Mouse (Mus musculus): ENCODE data around the gene Gabbr2. TPM values are rescaled to one million over a fixed set of nuclear protein-coding genes. Genes with fewer than 3 reads are reported as not detected.

The Gabbr2 gene
- polyA plus RNA-seq, 1 experiment from 2014 or later: 0.17 TPM

DNA sequence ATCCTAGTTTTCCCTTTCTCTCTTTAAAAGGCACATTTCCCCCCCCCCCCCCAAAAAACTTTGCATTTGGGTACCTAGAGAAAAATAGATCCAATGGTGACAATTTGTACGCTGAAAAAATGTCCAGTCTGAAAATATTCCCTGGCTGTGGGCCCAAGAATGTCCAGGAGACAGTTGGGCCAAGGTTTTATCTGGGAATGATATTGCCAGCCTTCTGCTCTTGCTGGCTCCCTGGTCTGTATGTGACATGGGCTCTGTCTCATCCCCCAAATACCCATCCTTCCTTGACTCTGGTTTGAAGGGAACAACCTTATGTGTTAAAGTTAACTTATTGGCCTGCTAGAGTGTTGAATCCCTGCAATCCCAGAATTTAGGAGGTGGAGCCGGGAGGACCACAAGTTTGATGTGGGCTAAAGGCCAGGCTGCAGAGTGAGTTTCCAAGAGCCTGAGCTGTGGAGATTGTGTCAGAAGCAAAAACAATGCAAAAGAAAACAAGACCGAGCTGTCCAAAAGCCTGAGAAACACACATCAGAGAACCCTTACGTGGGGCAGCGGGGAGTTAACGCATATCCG, 247.0 kb downstream of the Gabbr2 start:
- H3K9me3 ChIP-seq (ENCODE audit: control insufficient read depth, low read length): no peaks in the 10 kb centered on the region
- H3K4me2 ChIP-seq (ENCODE audit: low read depth, low read length): no peak overlapping the region
- no peaks in the 10 kb centered on the region for H3K27me3 ChIP-seq (replicated peaks; ENCODE audit: control insufficient read depth, insufficient read depth, low read length)
- no peak overlapping the region for H3K4me3 ChIP-seq (ENCODE audit: low read length)
- H3K4me1 ChIP-seq (ENCODE audit: control insufficient read depth, insufficient read depth, low read length): no peaks in the 10 kb centered on the region
- 82% methylated on average over 7 of the region's 7 CpGs for WGBS
- H3K9ac ChIP-seq (ENCODE audit: low read depth, low read length): no peak overlapping the region
- no peak overlapping the region for H3K27ac ChIP-seq (ENCODE audit: low read length)
- no peak for ATAC-seq
- no peaks in the 10 kb centered on the region for H3K36me3 ChIP-seq (ENCODE audit: control insufficient read depth, insufficient read depth, low read length)

DNA sequence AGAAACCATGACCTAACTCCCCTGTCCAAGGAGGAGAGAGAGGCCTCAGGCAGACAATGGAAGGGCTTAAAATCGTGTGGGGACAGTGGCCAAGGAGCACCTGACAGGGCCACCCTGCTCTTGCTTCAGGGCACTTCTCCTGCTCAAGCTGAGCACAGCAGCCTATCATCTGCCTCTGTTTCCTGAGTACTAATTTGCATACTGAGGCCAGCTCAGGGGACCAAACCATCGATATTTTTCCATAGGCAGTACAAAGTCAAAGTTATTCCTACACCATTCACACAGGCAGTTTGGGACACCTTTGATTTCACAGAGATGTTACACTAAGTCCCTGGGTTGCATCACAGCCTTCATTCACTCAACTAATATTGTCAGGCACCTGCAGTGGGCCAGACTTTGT, 249.1 kb downstream of the Gabbr2 start:
- Histone ChIP-seq H3K9me3 (ENCODE audit: control insufficient read depth, low read length) (no peaks in the 10 kb centered on the region), H3K4me3 (ENCODE audit: low read length) (no peak overlapping the region), H3K4me2 (ENCODE audit: low read depth, low read length) (no peak overlapping the region), H3K27ac (ENCODE audit: low read length) (no peak overlapping the region), H3K4me1 (ENCODE audit: control insufficient read depth, insufficient read depth, low read length) (no peaks in the 10 kb centered on the region), H3K9ac (ENCODE audit: low read depth, low read length) (no peak overlapping the region), H3K36me3 (ENCODE audit: control insufficient read depth, insufficient read depth, low read length) (no peaks in the 10 kb centered on the region), H3K27me3 (replicated peaks; ENCODE audit: control insufficient read depth, insufficient read depth, low read length) (no peaks in the 10 kb centered on the region)
- no peak for ATAC-seq
- WGBS: 26% methylated on average over 2 of the region's 2 CpGs

DNA sequence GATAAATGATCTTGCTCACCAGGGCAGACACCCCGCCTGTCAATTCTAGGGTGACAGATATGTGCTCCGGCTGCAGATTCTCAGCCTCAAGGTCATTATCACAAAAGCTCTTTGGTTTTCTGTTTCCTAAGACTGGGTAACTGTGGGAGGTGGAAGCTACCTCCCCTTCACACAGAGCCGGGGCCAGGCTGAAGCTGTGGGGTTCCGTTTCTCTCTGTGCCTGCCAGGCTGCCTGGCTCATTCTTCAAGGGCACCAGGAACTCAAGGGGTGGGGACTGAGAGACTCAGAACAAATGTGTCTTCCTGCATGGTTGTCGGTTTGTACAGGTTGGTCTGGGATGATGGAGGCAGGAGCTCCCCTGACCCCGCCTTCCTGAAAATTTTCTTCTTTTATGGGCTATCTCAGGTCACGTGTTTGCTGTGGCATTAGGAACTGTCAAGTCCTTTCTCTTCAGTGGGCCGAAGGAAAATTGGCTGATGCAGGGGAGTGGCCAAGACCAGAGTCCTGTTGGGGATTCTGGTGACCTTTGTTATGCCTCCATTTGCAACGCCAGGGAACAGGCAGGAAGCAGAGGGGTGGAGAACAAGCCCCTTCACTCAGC, 254.7 kb downstream of the Gabbr2 start:
- H3K36me3 ChIP-seq (ENCODE audit: control insufficient read depth, insufficient read depth, low read length): no peaks in the 10 kb centered on the region
- 37% methylated on average over 9 of the region's 9 CpGs for WGBS
- no peak overlapping the region for H3K4me3 ChIP-seq (ENCODE audit: low read length)
- no peak overlapping the region for H3K27ac ChIP-seq (ENCODE audit: low read length)
- no peak overlapping the region for H3K9ac ChIP-seq (ENCODE audit: low read depth, low read length)
- H3K9me3 ChIP-seq (ENCODE audit: control insufficient read depth, low read length): no peaks in the 10 kb centered on the region
- ATAC-seq: no peak
- H3K27me3 ChIP-seq (replicated peaks; ENCODE audit: control insufficient read depth, insufficient read depth, low read length): no peaks in the 10 kb centered on the region
- no peaks in the 10 kb centered on the region for H3K4me1 ChIP-seq (ENCODE audit: control insufficient read depth, insufficient read depth, low read length)
- H3K4me2 ChIP-seq (ENCODE audit: low read depth, low read length): no peak overlapping the region

DNA sequence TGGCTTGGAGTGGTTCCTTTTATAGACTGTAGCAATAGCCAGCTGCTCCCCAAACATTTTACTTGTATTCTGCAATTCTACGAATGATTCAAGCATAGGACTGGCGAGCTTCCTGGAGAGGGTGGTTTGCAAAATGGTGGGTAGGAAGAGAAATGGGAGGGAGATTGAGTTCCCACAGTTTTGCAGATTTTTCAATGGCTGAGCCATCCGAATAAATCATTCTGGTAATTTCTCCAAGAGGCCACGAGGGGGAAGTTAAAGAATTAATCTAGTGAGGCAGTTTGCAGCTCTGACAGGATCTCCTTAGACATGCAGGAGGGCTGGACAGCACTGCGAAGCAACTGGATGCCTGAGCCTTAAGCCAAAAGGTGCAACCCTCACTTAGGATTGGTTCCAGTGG, 256.8 kb downstream of the Gabbr2 start:
- H3K9ac ChIP-seq (ENCODE audit: low read depth, low read length): no peak overlapping the region
- H3K4me1 ChIP-seq (ENCODE audit: control insufficient read depth, insufficient read depth, low read length): no peaks in the 10 kb centered on the region
- no peak overlapping the region for H3K4me3 ChIP-seq (ENCODE audit: low read length)
- WGBS: 52% methylated on average over 5 of the region's 5 CpGs
- no peak overlapping the region for H3K27ac ChIP-seq (ENCODE audit: low read length)
- H3K27me3 ChIP-seq (replicated peaks; ENCODE audit: control insufficient read depth, insufficient read depth, low read length): no peaks in the 10 kb centered on the region
- H3K9me3 ChIP-seq (ENCODE audit: control insufficient read depth, low read length): no peaks in the 10 kb centered on the region
- H3K36me3 ChIP-seq (ENCODE audit: control insufficient read depth, insufficient read depth, low read length): no peaks in the 10 kb centered on the region
- H3K4me2 ChIP-seq (ENCODE audit: low read depth, low read length): no peak overlapping the region
- no peak for ATAC-seq

DNA sequence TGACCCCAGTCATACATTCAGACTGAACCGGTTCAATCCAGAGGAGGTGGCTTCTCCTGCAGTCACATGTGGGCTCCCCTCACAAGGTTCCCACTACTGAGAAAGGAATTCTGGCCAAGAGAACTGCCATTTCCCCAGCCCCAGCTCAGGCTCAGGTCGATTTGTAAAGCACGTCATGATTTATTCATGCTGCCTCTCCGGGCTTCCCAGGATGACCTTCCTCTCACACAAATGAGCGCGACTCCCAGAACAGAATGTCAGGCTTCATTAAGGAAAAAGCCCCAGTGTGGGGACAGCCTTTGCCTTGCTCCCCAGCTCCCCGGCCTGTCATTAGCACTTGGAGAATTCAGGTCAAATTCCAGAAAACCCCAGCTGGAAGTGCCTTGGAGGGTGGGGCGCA, 260.1 kb downstream of the Gabbr2 start:
- WGBS: 24% methylated on average over 8 of the region's 8 CpGs
- H3K36me3 ChIP-seq (ENCODE audit: control insufficient read depth, insufficient read depth, low read length): no peaks in the 10 kb centered on the region
- no peaks in the 10 kb centered on the region; the same call in 1 of the 2 replicates for H3K27me3 ChIP-seq (replicated peaks; ENCODE audit: control insufficient read depth, insufficient read depth, low read length)
- H3K4me1 ChIP-seq (ENCODE audit: control insufficient read depth, insufficient read depth, low read length): no peaks in the 10 kb centered on the region
- H3K9me3 ChIP-seq (ENCODE audit: control insufficient read depth, low read length): no peaks in the 10 kb centered on the region
- H3K4me3 ChIP-seq (ENCODE audit: low read length): no peak overlapping the region
- no peak overlapping the region for H3K27ac ChIP-seq (ENCODE audit: low read length)
- no peak overlapping the region for H3K9ac ChIP-seq (ENCODE audit: low read depth, low read length)
- no peak for ATAC-seq
- H3K4me2 ChIP-seq (ENCODE audit: low read depth, low read length): no peak overlapping the region

DNA sequence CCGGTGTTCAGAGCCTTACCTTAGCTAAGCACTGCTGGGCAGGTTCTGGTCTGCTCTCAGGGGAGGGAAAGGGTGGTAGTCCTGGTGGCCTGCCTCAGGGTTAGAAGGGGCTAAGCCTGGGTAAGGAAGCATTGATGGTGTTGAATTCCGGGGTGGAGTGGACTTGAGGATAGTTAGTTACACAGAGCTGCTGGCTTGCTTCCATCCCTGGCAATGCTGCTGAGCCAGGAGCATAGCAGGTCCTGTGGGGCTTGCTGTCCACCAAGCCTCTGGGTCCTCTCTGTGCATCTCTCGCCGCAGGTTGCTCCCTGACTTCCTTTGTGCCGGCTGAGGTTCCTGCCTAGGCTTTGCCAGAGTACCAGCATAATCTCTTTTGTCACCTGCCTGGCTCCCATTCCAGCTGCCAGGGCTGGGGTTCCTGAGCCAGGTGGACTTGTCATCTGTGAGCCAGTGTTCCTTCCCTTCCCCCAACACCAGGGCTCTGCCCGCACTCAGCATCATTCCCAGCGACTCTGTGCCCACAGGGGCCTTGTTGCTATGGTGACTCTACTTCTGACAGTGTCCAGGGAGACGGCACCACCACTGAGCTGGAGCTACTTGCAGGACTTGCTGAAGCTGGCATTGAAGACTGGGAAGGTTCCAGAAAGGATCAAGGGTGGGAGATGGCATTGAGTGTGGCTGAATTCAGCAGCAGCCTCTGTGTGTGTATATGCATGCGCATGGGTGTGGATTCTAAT, 262.2 kb downstream of the Gabbr2 start:
- ATAC-seq: no peak
- H3K9me3 ChIP-seq (ENCODE audit: control insufficient read depth, low read length): no peaks in the 10 kb centered on the region
- H3K27ac ChIP-seq (ENCODE audit: low read length): no peak overlapping the region
- H3K4me1 ChIP-seq (ENCODE audit: control insufficient read depth, insufficient read depth, low read length): no peaks in the 10 kb centered on the region
- 74% methylated on average over 9 of the region's 9 CpGs for WGBS
- no peak overlapping the region for H3K4me2 ChIP-seq (ENCODE audit: low read depth, low read length)
- H3K4me3 ChIP-seq (ENCODE audit: low read length): no peak overlapping the region
- H3K9ac ChIP-seq (ENCODE audit: low read depth, low read length): no peak overlapping the region
- H3K36me3 ChIP-seq (ENCODE audit: control insufficient read depth, insufficient read depth, low read length): no peaks in the 10 kb centered on the region
- no peaks in the 10 kb centered on the region; the same call in 1 of the 2 replicates for H3K27me3 ChIP-seq (replicated peaks; ENCODE audit: control insufficient read depth, insufficient read depth, low read length)

DNA sequence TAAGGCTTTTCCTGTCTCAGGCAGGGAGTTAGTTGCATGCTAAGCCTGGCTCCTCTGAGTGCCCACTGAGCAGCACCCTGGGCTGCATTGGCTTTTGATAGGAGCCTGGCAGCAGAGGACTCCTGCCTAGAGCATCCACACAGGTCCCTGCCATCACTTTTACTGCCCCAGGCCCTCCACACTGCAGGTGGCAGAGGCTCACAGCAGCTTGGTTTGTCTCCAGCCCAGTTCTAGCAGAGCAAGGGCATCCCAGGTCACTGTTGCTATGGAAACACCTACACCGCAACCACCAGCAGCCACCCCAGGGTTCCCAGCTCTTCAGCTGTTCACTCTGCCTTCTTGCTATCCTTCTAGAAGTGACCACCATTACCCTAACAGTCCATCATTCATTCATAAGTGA, 263.4 kb downstream of the Gabbr2 start:
- Histone ChIP-seq H3K4me1 (ENCODE audit: control insufficient read depth, insufficient read depth, low read length) (no peaks in the 10 kb centered on the region), H3K9ac (ENCODE audit: low read depth, low read length) (no peak overlapping the region), H3K4me3 (ENCODE audit: low read length) (no peak overlapping the region), H3K27ac (ENCODE audit: low read length) (no peak overlapping the region), H3K36me3 (ENCODE audit: control insufficient read depth, insufficient read depth, low read length) (no peaks in the 10 kb centered on the region), H3K4me2 (ENCODE audit: low read depth, low read length) (no peak overlapping the region), H3K27me3 (replicated peaks; ENCODE audit: control insufficient read depth, insufficient read depth, low read length) (no peaks in the 10 kb centered on the region; the same call in 1 of the 2 replicates), H3K9me3 (ENCODE audit: control insufficient read depth, low read length) (no peaks in the 10 kb centered on the region)
- ATAC-seq: no peak
- WGBS: 56% methylated on average over 1 of the region's 1 CpGs

DNA sequence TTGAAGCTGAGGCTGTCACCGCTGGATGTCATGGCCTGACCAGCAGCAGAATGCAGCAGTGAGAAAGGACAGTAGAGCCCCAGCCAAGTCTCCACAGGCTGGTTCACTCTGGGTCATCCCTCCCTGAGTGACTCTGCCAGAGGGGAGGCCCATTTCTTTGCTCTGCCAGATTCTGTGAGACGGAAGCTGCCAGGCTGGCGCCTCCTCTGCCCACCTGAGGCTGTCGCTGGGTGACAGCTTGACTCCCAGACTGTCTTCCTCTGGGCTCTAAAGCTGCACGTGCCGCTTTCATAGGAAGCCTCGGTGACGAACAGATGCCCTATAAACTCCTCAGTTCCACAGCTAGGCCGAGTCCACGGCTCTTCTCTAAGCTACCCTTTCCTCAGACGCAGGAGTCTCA, 264.5 kb downstream of the Gabbr2 start:
- ATAC-seq: no peak
- 83% methylated on average over 11 of the region's 11 CpGs for WGBS

DNA sequence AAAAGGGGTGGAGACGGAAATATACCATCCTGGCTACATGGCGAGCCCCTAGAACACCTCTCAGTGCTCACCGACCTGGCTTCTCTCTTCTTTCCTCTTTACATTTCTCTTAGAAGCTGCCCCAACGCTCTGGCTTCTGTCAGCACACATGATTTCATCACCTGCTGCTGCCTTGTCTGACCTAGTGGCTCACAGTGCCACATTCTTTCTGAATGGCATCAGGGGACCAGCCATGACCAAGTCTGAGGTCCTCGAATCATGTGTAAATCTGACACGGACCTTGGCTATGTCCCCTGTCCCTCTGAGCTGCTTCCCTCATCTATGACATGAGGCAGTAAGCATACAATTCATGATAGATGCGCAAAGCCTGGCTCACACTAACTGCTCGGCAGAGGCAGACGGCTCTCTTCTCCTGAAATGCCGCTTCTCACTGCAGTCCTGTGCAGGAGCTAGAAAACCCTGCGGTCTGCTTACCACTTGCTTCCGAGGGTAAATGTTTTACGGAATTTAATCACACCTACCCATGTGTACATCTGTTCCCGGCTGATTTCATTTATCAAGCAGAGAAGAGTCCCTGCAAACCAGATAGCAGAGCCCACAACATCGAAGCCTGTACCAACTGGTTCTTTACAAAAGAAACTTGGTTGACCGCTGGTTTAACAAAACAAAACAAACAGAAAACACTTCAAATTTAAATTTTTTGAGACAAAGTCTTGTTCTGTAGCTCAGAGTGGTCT, 270.7 kb downstream of the Gabbr2 start:
- no peak for ATAC-seq
- no peaks in the 10 kb centered on the region for H3K9me3 ChIP-seq (ENCODE audit: control insufficient read depth, low read length)

More for the DNA sequence above, 264.5 kb downstream of the Gabbr2 start:
- Histone ChIP-seq H3K27ac (ENCODE audit: low read length) (no peak overlapping the region), H3K4me1 (ENCODE audit: control insufficient read depth, insufficient read depth, low read length) (no peaks in the 10 kb centered on the region), H3K27me3 (replicated peaks; ENCODE audit: control insufficient read depth, insufficient read depth, low read length) (no peaks in the 10 kb centered on the region; the same call in 1 of the 2 replicates), H3K9me3 (ENCODE audit: control insufficient read depth, low read length) (no peaks in the 10 kb centered on the region), H3K36me3 (ENCODE audit: control insufficient read depth, insufficient read depth, low read length) (no peaks in the 10 kb centered on the region), H3K9ac (ENCODE audit: low read depth, low read length) (no peak overlapping the region), H3K4me3 (ENCODE audit: low read length) (no peak overlapping the region), H3K4me2 (ENCODE audit: low read depth, low read length) (no peak overlapping the region)

More for the DNA sequence above, 270.7 kb downstream of the Gabbr2 start:
- no peaks in the 10 kb centered on the region for H3K27me3 ChIP-seq (replicated peaks; ENCODE audit: control insufficient read depth, insufficient read depth, low read length)
- no peak overlapping the region for H3K27ac ChIP-seq (ENCODE audit: low read length)
- no peak overlapping the region for H3K9ac ChIP-seq (ENCODE audit: low read depth, low read length)
- H3K36me3 ChIP-seq (ENCODE audit: control insufficient read depth, insufficient read depth, low read length): no peaks in the 10 kb centered on the region
- H3K4me3 ChIP-seq (ENCODE audit: low read length): no peak overlapping the region
- H3K4me2 ChIP-seq (ENCODE audit: low read depth, low read length): no peak overlapping the region
- WGBS: 80% methylated on average over 16 of the region's 16 CpGs
- H3K4me1 ChIP-seq (ENCODE audit: control insufficient read depth, insufficient read depth, low read length): no peaks in the 10 kb centered on the region
